Mouse (Mus musculus) adrenal gland, adult 2 months (tissue): ENCODE measurements at regions not wholly inside any gene's neighbourhood (a gene's known extent, or its start where the extent isn't known, plus 50 kb on each side); places are given as distances from the start of the nearest gene placed in this dataset.
A peak's percentile ranks its signal among the peaks of the same experiment; 100 is the strongest.
"Not testable (repeated sequence)": the region's sequence is repeated elsewhere in the genome, so short reads cannot be mapped to it uniquely, and the experiment has no call there.

Experiments
- DNase-seq: peaks from one replicate; pipeline ENCODE4 v3.0.0; 2021

- DNase-seq: no peak
Observed at GRCm38 (mm10) chr17:91466822-91467221, 374.0 kb upstream of the Nrxn1 start.

GRCm38 (mm10) chr17:91451711-91452110 is 358.8 kb upstream of the Nrxn1 start:
- DNase-seq: no peak

- DNase-seq: not testable (repeated sequence)
Observed at GRCm38 (mm10) chr17:91431780-91432720, 339.2 kb upstream of the Nrxn1 start.

GRCm38 (mm10) chr17:91430351-91430750 is 337.5 kb upstream of the Nrxn1 start:
- peak; percentile 5 for DNase-seq

- no peak for DNase-seq
Observed at GRCm38 (mm10) chr17:91425120-91425519, 332.2 kb upstream of the Nrxn1 start.

GRCm38 (mm10) chr17:91418582-91418981 is 325.7 kb upstream of the Nrxn1 start:
- no peak for DNase-seq

- DNase-seq: no peak
Observed at GRCm38 (mm10) chr17:91390969-91391764, 298.3 kb upstream of the Nrxn1 start.

GRCm38 (mm10) chr17:91389937-91390623 is 297.2 kb upstream of the Nrxn1 start:
- peak; percentile 6 for DNase-seq

GRCm38 (mm10) chr17:91388521-91388920 is 295.6 kb upstream of the Nrxn1 start:
- no peak for DNase-seq

GRCm38 (mm10) chr17:91388039-91388438 is 295.2 kb upstream of the Nrxn1 start:
- DNase-seq: no peak

- DNase-seq: no peak
Observed at GRCm38 (mm10) chr17:91385949-91386348, 293.1 kb upstream of the Nrxn1 start.

GRCm38 (mm10) chr17:91368156-91368555 is 275.3 kb upstream of the Nrxn1 start:
- no peak for DNase-seq

GRCm38 (mm10) chr17:91361261-91361660 is 268.4 kb upstream of the Nrxn1 start:
- DNase-seq: no peak

- no peak for DNase-seq
Observed at GRCm38 (mm10) chr17:91352107-91352506, 259.2 kb upstream of the Nrxn1 start.

- no peak for DNase-seq
Observed at GRCm38 (mm10) chr17:91336882-91337281, 244.0 kb upstream of the Nrxn1 start.

GRCm38 (mm10) chr17:91333790-91334189 is 240.9 kb upstream of the Nrxn1 start:
- DNase-seq: no peak

- DNase-seq: no peak
Observed at GRCm38 (mm10) chr17:91333202-91333601, 240.3 kb upstream of the Nrxn1 start.

- peak; percentile 12 for DNase-seq
Observed at GRCm38 (mm10) chr17:91324377-91324776, 231.5 kb upstream of the Nrxn1 start.

- no peak for DNase-seq
Observed at GRCm38 (mm10) chr17:91286875-91287274, 194.0 kb upstream of the Nrxn1 start.

- DNase-seq: no peak
Observed at GRCm38 (mm10) chr17:91274378-91274777, 181.5 kb upstream of the Nrxn1 start.

GRCm38 (mm10) chr17:91238719-91239118 is 145.8 kb upstream of the Nrxn1 start:
- DNase-seq: no peak

- DNase-seq: not testable (repeated sequence)
Observed at GRCm38 (mm10) chr17:91236653-91237052, 143.8 kb upstream of the Nrxn1 start.
